Mouse (Mus musculus) G1E (cell line): ENCODE data around the gene Sp6. TPM values are rescaled to one million over a fixed set of nuclear protein-coding genes. Genes with fewer than 3 reads are reported as not detected.
A peak's percentile ranks its signal among the peaks of the same experiment; 100 is the strongest.

Experiments used
- ATAC-seq: 2 replicates; pipeline ENCODE4 v1.8.0; 2016; ENCODE audit warnings: mild to moderate bottlenecking; ENCODE audit not compliant: insufficient number of reproducible peaks, poor library complexity, low FRiP score, severe bottlenecking; ENCODE audit errors: extremely low read depth
- DNase-seq: peaks from one replicate; pipeline ENCODE4 v3.0.0; 2012; ENCODE audit warnings: low spot score
- H3K27me3 ChIP-seq: 2 replicates; pipeline ENCODE4 v1.6.1; 2012; ENCODE audit warnings: mild to moderate bottlenecking, low read length, inconsistent platforms; ENCODE audit not compliant: insufficient read depth
- H3K36me3 ChIP-seq: replicated peaks from 2 replicates; pipeline ENCODE3; 2012; ENCODE audit warnings: mild to moderate bottlenecking, inconsistent platforms
- H3K4me1 ChIP-seq: 2 replicates; pipeline ENCODE4 v1.6.1; 2012; ENCODE audit warnings: low read depth, low read length, inconsistent platforms, mixed read lengths; ENCODE audit not compliant: insufficient read depth
- H3K4me3 ChIP-seq: 2 replicates; pipeline ENCODE4 v1.5.1; 2012; ENCODE audit warnings: low read depth, mild to moderate bottlenecking, inconsistent platforms, low read length, moderate library complexity, mixed read lengths
- H3K9me3 ChIP-seq: replicated peaks from 2 replicates; pipeline ENCODE4 v1.6.1; 2012; ENCODE audit warnings: inconsistent platforms
- CTCF ChIP-seq: IDR thresholded peaks from 2 replicates; pipeline ENCODE4 v1.5.1; 2012; ENCODE audit warnings: low read depth, low read length, inconsistent platforms, mixed read lengths
- GATA1 ChIP-seq: IDR thresholded peaks from 2 replicates; pipeline ENCODE4 v1.6.1; 2012; ENCODE audit warnings: borderline replicate concordance, low read length, inconsistent platforms, mixed read lengths
- GATA2 ChIP-seq: IDR thresholded peaks from 2 replicates; pipeline ENCODE4 v1.6.1; 2012; ENCODE audit warnings: low read depth, low read length, inconsistent platforms, borderline replicate concordance
- POLR2AphosphoS5 ChIP-seq: IDR thresholded peaks from 2 replicates; pipeline ENCODE4 v1.6.1; 2012; ENCODE audit warnings: low read depth, low read length, inconsistent platforms; ENCODE audit not compliant: insufficient replicate concordance
- TAL1 ChIP-seq: conservative IDR thresholded peaks from 2 replicates; pipeline ENCODE4 v1.6.1; 2012; ENCODE audit warnings: low read depth, low read length, inconsistent platforms, mixed read lengths
- polyA plus RNA-seq: library from polyadenylated mRNA; stranded (reverse); fragments of >175 nt; gene quantifications from 2 replicates; pipeline ENCODE4 v1.2.3, GENCODE M21; 2012
- total RNA-seq, 2 experiments: library from RNA; stranded (forward) in 1 of 2; stranded (reverse) in 1 of 2; fragments of 200-1000 nt in 1 of 2; fragments of >200 nt in 1 of 2; fragmentation: Nextera tagmentation in 1 of 2; gene quantifications; 2 replicates each; pipeline ENCODE4 v1.2.3; 2014 to 2017

Gene Sp6
- total and polyA plus RNA-seq, 3 experiments = 0.05 TPM; not detected in 2

- no peak for DNase-seq
- Histone ChIP-seq H3K27me3 (peaks cover 67% of the 10 kb centered on the region), H3K4me3 (no peak overlapping the region), H3K36me3 (no peaks in the 10 kb centered on the region), H3K9me3 (no peaks in the 10 kb centered on the region), H3K4me1 (peaks cover 32% of the 10 kb centered on the region)
- no peak for ATAC-seq
- TF ChIP-seq GATA1 (no peak), POLR2AphosphoS5 (no peak), GATA2 (no peak), CTCF (no peak), TAL1 (no peak)
Observed at GRCm38 (mm10) chr11:97003170-97003569, 10.0 kb upstream of the Sp6 start.

DNA sequence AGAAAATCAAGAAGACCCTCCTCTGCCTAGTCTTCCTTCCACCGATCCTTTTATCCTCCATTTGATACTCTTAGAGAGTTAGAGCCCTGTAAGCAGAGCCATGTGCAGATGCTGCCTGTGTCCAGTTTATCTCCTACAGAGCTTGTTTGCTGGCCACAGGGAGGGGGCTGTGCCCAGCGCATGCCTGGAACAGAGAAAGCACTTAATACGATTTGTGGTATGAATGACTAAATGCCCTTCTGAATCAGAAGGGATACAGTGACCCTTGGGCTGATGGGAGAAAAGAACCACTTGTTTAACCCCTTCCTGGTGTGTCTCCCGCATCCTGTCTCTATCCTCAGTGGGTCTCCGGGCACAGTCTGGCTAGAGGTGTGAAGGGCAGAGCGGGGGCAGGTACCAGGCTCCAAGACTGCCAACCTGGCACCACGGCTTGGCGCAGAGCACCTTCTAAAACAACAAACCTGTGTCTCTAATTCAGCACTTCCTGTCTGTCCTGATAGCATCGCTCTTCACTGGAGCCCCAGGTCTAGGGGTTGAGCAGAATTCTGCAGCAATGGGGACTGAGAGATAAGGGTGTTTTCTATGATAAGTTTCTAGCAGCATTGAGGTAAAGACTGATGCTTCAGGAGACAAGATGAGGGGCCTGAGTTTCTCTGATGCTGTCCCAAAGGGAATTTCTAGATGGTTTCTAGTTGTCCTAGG is 6.0 kb upstream of the Sp6 start:
- Histone ChIP-seq H3K4me3 (peak overlapping the region; percentile 54; the same call in 1 of the 2 replicates), H3K4me1 (peaks cover 38% of the 10 kb centered on the region), H3K36me3 (no peaks in the 10 kb centered on the region), H3K9me3 (no peaks in the 10 kb centered on the region), H3K27me3 (peaks cover 69% of the 10 kb centered on the region)
- DNase-seq = peak; percentile 29
- ATAC-seq = peak; percentile 40; the same call in 1 of the 2 replicates
- TF ChIP-seq POLR2AphosphoS5 = no peak
- TF ChIP-seq GATA2 = no peak
- 0 out of 2 replicates have a peak, but pooled peaks have one; percentile 27 for TF ChIP-seq TAL1
- no peak for TF ChIP-seq CTCF
- TF ChIP-seq GATA1 = no peak

DNA sequence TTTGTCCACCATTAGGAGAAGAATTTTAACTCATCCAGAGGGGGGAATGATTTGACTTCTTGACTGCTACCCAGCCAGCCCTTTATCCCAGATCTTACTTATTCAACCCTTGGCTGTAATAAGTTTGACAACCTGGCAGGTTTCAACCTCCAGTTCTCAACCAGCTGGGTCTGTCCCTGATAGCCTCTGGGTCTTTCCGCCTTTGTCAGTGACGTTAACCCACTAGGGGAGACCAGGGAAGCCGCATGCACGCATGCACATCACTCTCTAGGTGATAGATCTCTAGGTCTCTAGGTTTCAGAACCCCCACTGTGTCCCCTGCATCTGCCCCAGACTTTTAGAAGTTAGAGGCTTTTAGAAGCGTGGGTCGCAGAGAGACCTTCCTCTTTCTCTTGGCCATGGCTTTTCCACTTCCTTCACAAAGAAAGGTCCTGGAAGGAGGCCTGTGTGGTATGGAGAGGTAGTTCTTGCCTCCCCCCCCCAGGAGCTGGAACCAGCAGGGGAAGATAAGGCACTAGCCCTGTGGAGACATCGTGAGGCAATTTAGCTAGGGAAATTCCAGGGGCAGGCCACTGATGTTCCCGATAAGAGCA is 3.9 kb upstream of the Sp6 start:
- TF ChIP-seq GATA2 = no peak
- no peak for TF ChIP-seq POLR2AphosphoS5
- TF ChIP-seq TAL1 = no peak
- no peak for TF ChIP-seq CTCF
- TF ChIP-seq GATA1 = no peak
- Histone ChIP-seq H3K27me3 (peaks cover 63% of the 10 kb centered on the region), H3K36me3 (no peaks in the 10 kb centered on the region), H3K9me3 (no peaks in the 10 kb centered on the region), H3K4me1 (peaks cover 38% of the 10 kb centered on the region), H3K4me3 (no peak overlapping the region)
- DNase-seq (no peak), ATAC-seq (no peak)

GRCm38 (mm10) chr11:97017696-97018582 is 4.7 kb downstream of the Sp6 start:
- Histone ChIP-seq H3K36me3 (no peaks in the 10 kb centered on the region), H3K9me3 (peaks cover 6% of the 10 kb centered on the region), H3K4me1 (peaks cover 15% of the 10 kb centered on the region), H3K27me3 (peaks cover 79% of the 10 kb centered on the region), H3K4me3 (no peak overlapping the region)
- TF ChIP-seq POLR2AphosphoS5 = no peak
- TF ChIP-seq GATA2 = no peak
- ATAC-seq (no peak), DNase-seq (no peak)

- ATAC-seq = no peak
- no peak for TF ChIP-seq CTCF
- no peak for DNase-seq
- H3K27me3 ChIP-seq = peaks cover 82% of the 10 kb centered on the region
- peaks cover 6% of the 10 kb centered on the region for H3K9me3 ChIP-seq
- H3K4me1 ChIP-seq = peaks cover 15% of the 10 kb centered on the region
- no peaks in the 10 kb centered on the region for H3K36me3 ChIP-seq
- no peak overlapping the region for H3K4me3 ChIP-seq
Observed at GRCm38 (mm10) chr11:97018583-97019344, 5.6 kb downstream of the Sp6 start.

- DNase-seq = no peak
- peaks cover 18% of the 10 kb centered on the region for H3K4me1 ChIP-seq
- no peaks in the 10 kb centered on the region for H3K36me3 ChIP-seq
- peaks cover 85% of the 10 kb centered on the region for H3K27me3 ChIP-seq
- peaks cover 6% of the 10 kb centered on the region for H3K9me3 ChIP-seq
- no peak overlapping the region for H3K4me3 ChIP-seq
- no peak for TF ChIP-seq TAL1
- TF ChIP-seq CTCF = no peak
- TF ChIP-seq GATA2 = no peak
- no peak for TF ChIP-seq GATA1
- TF ChIP-seq POLR2AphosphoS5 = no peak
- ATAC-seq = no peak
Observed at GRCm38 (mm10) chr11:97019345-97019708, 6.1 kb downstream of the Sp6 start.
